In the genomic region with DNA sequence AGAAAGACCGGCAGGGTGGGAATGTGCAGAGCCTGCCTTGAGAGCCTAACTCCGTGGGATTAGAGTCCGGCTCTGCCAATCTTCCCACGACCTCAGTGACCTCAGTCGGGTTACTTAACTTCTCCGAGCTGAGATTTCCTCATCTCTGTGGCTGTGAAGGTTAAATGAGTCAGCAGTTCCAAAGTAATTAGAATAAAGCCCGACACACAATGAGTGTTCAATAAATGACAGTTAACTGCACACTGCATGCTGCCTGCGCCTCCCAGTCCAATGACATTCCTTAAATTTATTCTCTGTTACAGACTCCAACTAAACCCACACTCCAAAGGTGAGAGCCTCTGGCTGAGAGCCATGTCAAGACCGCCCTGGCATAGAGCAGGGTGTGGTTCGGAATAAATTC, we compare ENCODE assay signal across 16 mouse cellular contexts. TPM values are rescaled to one million over a fixed set of nuclear protein-coding genes. Genes with fewer than 3 reads are reported as not detected.
DNase-seq lines count a peak whose midpoint lies in the region; ATAC-seq and TF ChIP-seq lines count a peak whose summit lies in the region.
"Had no signal": no experiment of that assay in that cellular context is flagged by ENCODE, and none has a peak within 500 bp of the region (broad histone marks: within the 10 kb centered on the region; RNA-seq: fewer than 3 reads in every experiment).

No protein-coding gene starts in this region.

- no peak overlapping the region for H3K27ac ChIP-seq in liver, embryonic 14.5 days
- H3K27ac ChIP-seq in stomach, postnatal 0 days (replicated peaks) = no peak overlapping the region; the same call in 1 of the 2 replicates
- H3K27ac ChIP-seq: hindbrain, embryonic 10.5 days; layer of hippocampus, adult 2 months; limb, embryonic 15.5 days had no signal

- H3K4me2 ChIP-seq in liver, embryonic 14.5 days (ENCODE audit: low read depth) = peak overlapping the region; percentile 7; the same call in 1 of the 2 replicates
- H3K4me2 ChIP-seq in stomach, postnatal 0 days (replicated peaks; ENCODE audit: low read depth) = no peak overlapping the region
- H3K4me2 ChIP-seq: limb, embryonic 15.5 days had no signal

- 57% methylated on average over 10 of the region's 10 CpGs for whole genome bisulfite sequencing in liver, embryonic 14.5 days (ENCODE audit: insufficient replicate concordance)
- 41% methylated on average over 10 of the region's 10 CpGs for WGBS in lung, adult 2 months
- WGBS in stomach, postnatal 0 days = 54% methylated on average over 10 of the region's 10 CpGs

- no peak for TF ChIP-seq CTCF in liver, embryonic 14.5 days (IDR thresholded peaks at IDR 0.05; ENCODE audit: low read depth)
- no peak for TF ChIP-seq CTCF in lung, adult 2 months (IDR thresholded peaks at IDR 0.05; ENCODE audit: insufficient read depth, low read length)
- no peak for TF ChIP-seq CTCF in stomach, postnatal 0 days (IDR thresholded peaks at IDR 0.05; ENCODE audit: low read depth)

- peaks cover 12 to 16% of the 10 kb centered on the region in 2 experiments for H3K4me1 ChIP-seq in liver, embryonic 14.5 days (replicated peaks; ENCODE audit: control insufficient read depth in 2 of 2, insufficient read depth in 2 of 2, low read length in 1 of 2)
- no peaks in the 10 kb centered on the region for H3K4me1 ChIP-seq in lung, adult 2 months (ENCODE audit: control insufficient read depth, insufficient read depth, low read length)
- no peaks in the 10 kb centered on the region for H3K4me1 ChIP-seq in stomach, postnatal 0 days (replicated peaks; ENCODE audit: control insufficient read depth, insufficient read depth)
- H3K4me1 ChIP-seq: limb, embryonic 15.5 days had no signal

- TF ChIP-seq POLR2A in lung, adult 2 months (IDR thresholded peaks at IDR 0.05; ENCODE audit: borderline replicate concordance, extremely low read depth, low read depth, low read length) = no peak

- no peak for ATAC-seq in liver, embryonic 14.5 days (ENCODE audit: insufficient read depth)
- ATAC-seq in granulocyte monocyte progenitor cell, adult 5-6 weeks (replicated peaks; ENCODE audit: poor library complexity, severe bottlenecking) = peak; percentile 90
- ATAC-seq in stomach, postnatal 0 days (ENCODE audit: low FRiP score, low TSS enrichment) = peak; percentile 35; the same call in 1 of the 2 replicates

- DNase-seq in liver, embryonic 14.5 days (ENCODE audit: low read depth in 3 of 3, low spot score in 3 of 3) = no peak
- DNase-seq in liver = no peak
- peak; percentile 44 for DNase-seq in lung, adult 2 months
- DNase-seq in stomach, postnatal 0 days (ENCODE audit: low spot score) = no peak
- DNase-seq in ovary, adult 18-20 months (ENCODE audit: low spot score) = no peak
- DNase-seq in left cerebral cortex, postnatal 14 days (ENCODE audit: low spot score in 2 of 2) = no peak
- no peak for DNase-seq in left cerebral cortex, adult 18-20 months (ENCODE audit: low spot score in 2 of 2)
- DNase-seq: cerebellum, postnatal 14 days; right cerebral cortex, postnatal 14 days; thymus, adult 18-20 months had no signal

- intact Hi-C loops in left cerebral cortex, postnatal 14 days (cut with DNase I) = loop anchor here (2.0 kb wide), 1 partner anchor 69 kb away; the partner anchor contains the start of gene Acss2

- no peaks in the 10 kb centered on the region for H3K27me3 ChIP-seq in liver, embryonic 14.5 days (ENCODE audit: control insufficient read depth, insufficient read depth, low read length)
- no peaks in the 10 kb centered on the region for H3K27me3 ChIP-seq in stomach, postnatal 0 days (ENCODE audit: control insufficient read depth, insufficient read depth, low read length)
- H3K27me3 ChIP-seq: limb, embryonic 15.5 days had no signal

- no peak overlapping the region for H3K4me3 ChIP-seq in liver, embryonic 14.5 days (ENCODE audit: insufficient read depth in 1 of 2, low read depth in 2 of 2, low read length in 2 of 2)
- no peak overlapping the region for H3K4me3 ChIP-seq in lung, adult 2 months (replicated peaks; ENCODE audit: extremely low read depth, low read depth, low read length)
- H3K4me3 ChIP-seq in stomach, postnatal 0 days (ENCODE audit: low read depth, low read length) = no peak overlapping the region
- H3K4me3 ChIP-seq: erythroblast, embryonic 14.5 days; hindbrain, embryonic 10.5 days; layer of hippocampus, adult 2 months; limb, embryonic 15.5 days; myocyte had no signal

- no peak overlapping the region for H3K9ac ChIP-seq in liver, embryonic 14.5 days (replicated peaks)
- no peak overlapping the region for H3K9ac ChIP-seq in stomach, postnatal 0 days (ENCODE audit: low read length)
- H3K9ac ChIP-seq: limb, embryonic 15.5 days had no signal

- H3K36me3 ChIP-seq in liver, embryonic 14.5 days (replicated peaks; ENCODE audit: control insufficient read depth, insufficient read depth, low read depth) = peaks cover 13% of the 10 kb centered on the region
- no peaks in the 10 kb centered on the region for H3K36me3 ChIP-seq in stomach, postnatal 0 days (ENCODE audit: control insufficient read depth, insufficient read depth, low read length)
- H3K36me3 ChIP-seq: hindbrain, embryonic 10.5 days; limb, embryonic 15.5 days had no signal

- no peaks in the 10 kb centered on the region for H3K9me3 ChIP-seq in liver, embryonic 14.5 days (ENCODE audit: control insufficient read depth, low read length)
- no peaks in the 10 kb centered on the region for H3K9me3 ChIP-seq in stomach, postnatal 0 days (ENCODE audit: control insufficient read depth, low read length)
- H3K9me3 ChIP-seq: hindbrain, embryonic 10.5 days; limb, embryonic 15.5 days had no signal

- TF ChIP-seq EP300 in liver, embryonic 14.5 days (IDR thresholded peaks at IDR 0.05; ENCODE audit: low read depth) = no peak
- TF ChIP-seq EP300 in stomach, postnatal 0 days (optimal IDR thresholded peaks at IDR 0.05) = no peak

RNA-seq across cellular contexts. Expression of gene Gss, which starts 7.1 kb away (rescaled TPM):
- 34.2 and 37.9 TPM in 2 replicates for polyA plus RNA-seq in liver, embryonic 14.5 days (2012; rRNA removed)
- 64.6 and 69.5 TPM in 2 replicates for polyA plus RNA-seq in liver, embryonic 14.5 days (2014; fragmentation: Nextera tagmentation; extraction: Ambion mirVana)
- total RNA-seq in granulocyte monocyte progenitor cell, adult 5-6 weeks (2014; fragmentation: Nextera tagmentation) = 17.0 and 18.2 TPM in 2 replicates
- total RNA-seq in granulocyte monocyte progenitor cell, adult 5-6 weeks (2017) = 16.7 and 21.6 TPM in 2 replicates
- polyA plus RNA-seq in lung, adult 2 months (2012; rRNA removed) = 32.7 and 35.4 TPM in 2 replicates
- polyA plus RNA-seq in stomach, postnatal 0 days (2015; fragmentation: Nextera tagmentation; extraction: Ambion mirVana) = 47.9 and 54.2 TPM in 2 replicates
- 10 to 100 TPM; 15.8 to 18.3 TPM for total RNA-seq in left cerebral cortex, postnatal 14 days (2021)
- total RNA-seq in left cerebral cortex, adult 18-20 months (2021) = 10 to 100 TPM; 13.1 to 14.0 TPM

RNA-seq across cellular contexts. Expression of gene Myh7b, which starts 25.5 kb away (rescaled TPM):
- polyA plus RNA-seq in liver, embryonic 14.5 days (2012; rRNA removed) = 1.7 and 3.0 TPM in 2 replicates
- 1.5 and 1.6 TPM in 2 replicates for polyA plus RNA-seq in liver, embryonic 14.5 days (2014; fragmentation: Nextera tagmentation; extraction: Ambion mirVana)
- total RNA-seq in granulocyte monocyte progenitor cell, adult 5-6 weeks (2014; fragmentation: Nextera tagmentation) = 0.37 TPM in 1 of 2 replicates, not detected in the other
- not detected in 2 replicates for total RNA-seq in granulocyte monocyte progenitor cell, adult 5-6 weeks (2017)
- 0.07 TPM in 1 of 2 replicates, not detected in the other for polyA plus RNA-seq in lung, adult 2 months (2012; rRNA removed)
- polyA plus RNA-seq in stomach, postnatal 0 days (2015; fragmentation: Nextera tagmentation; extraction: Ambion mirVana) = 0.05 and 0.15 TPM in 2 replicates
- 1 to 10 TPM; 4.5 to 5.6 TPM for total RNA-seq in left cerebral cortex, postnatal 14 days (2021)
- total RNA-seq in left cerebral cortex, adult 18-20 months (2021) = 1 to 10 TPM; 5.0 to 6.7 TPM
